ENCODE assay signal across 29 mouse cellular contexts in the genomic region with DNA sequence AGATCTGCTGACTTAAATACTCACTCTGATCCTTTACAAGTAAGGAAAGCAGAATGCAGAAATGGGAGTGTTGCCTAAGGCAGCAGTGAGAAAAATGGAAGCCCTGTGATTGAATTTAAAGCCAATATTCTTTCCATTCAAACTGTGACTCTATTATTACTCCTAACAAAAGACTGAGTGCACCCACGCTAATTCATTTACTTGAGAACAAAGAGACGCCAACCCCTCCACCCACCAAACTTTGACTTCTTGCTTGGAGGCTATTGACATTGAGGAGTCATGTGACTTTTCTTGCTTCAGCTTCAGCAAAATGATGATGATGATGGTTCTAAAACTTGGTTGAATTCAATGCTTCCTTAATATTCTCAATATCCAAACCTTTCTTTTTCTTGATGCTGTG.
DNase-seq lines count a peak whose midpoint lies in the region; TF ChIP-seq lines count a peak whose summit lies in the region.
"Had no signal": no experiment of that assay in that cellular context is flagged by ENCODE, and none has a peak within 500 bp of the region (broad histone marks: within the 10 kb centered on the region; RNA-seq: fewer than 3 reads in every experiment).

No protein-coding gene starts in this region.

- peaks cover 69% of the 10 kb centered on the region for H3K36me3 ChIP-seq in ES-Bruce4 (ENCODE audit: control insufficient read depth, insufficient read depth, low read length, poor library complexity, severe bottlenecking)
- H3K36me3 ChIP-seq in hindbrain, embryonic 10.5 days, result no peaks in the 10 kb centered on the region
- H3K36me3 ChIP-seq: embryonic facial prominence, embryonic 10.5 days; embryonic facial prominence, embryonic 13.5 days; forebrain, embryonic 10.5 days; G1E; heart, embryonic 12.5 days; heart, embryonic 15.5 days had no signal

- no peaks in the 10 kb centered on the region for H3K9me3 ChIP-seq in ES-Bruce4 (replicated peaks; ENCODE audit: control insufficient read depth, insufficient read depth, low read length, poor library complexity, severe bottlenecking)
- H3K9me3 ChIP-seq in hindbrain, embryonic 10.5 days, result no peaks in the 10 kb centered on the region
- H3K9me3 ChIP-seq: embryonic facial prominence, embryonic 10.5 days; embryonic facial prominence, embryonic 13.5 days; forebrain, embryonic 10.5 days; forebrain, embryonic 13.5 days; G1E; heart, embryonic 12.5 days; heart, embryonic 15.5 days had no signal

- no peak for TF ChIP-seq EP300 in ES-Bruce4 (IDR thresholded peaks at IDR 0.05; ENCODE audit: insufficient read depth, low read depth, low read length)

- WGBS in hindbrain, embryonic 10.5 days, result 58% methylated on average over 2 of the region's 2 CpGs

- H3K4me3 ChIP-seq in left cerebral cortex, adult 2 months, result no peak overlapping the region
- peak overlapping the region; percentile 26 for H3K4me3 ChIP-seq in ES-Bruce4 (ENCODE audit: low read depth, low read length)
- no peak overlapping the region for H3K4me3 ChIP-seq in embryonic fibroblast, embryonic 13.5 days (ENCODE audit: insufficient read depth, low read length)
- no peak overlapping the region for H3K4me3 ChIP-seq in hindbrain, embryonic 10.5 days
- H3K4me3 ChIP-seq: embryonic facial prominence, embryonic 10.5 days; embryonic facial prominence, embryonic 13.5 days; forebrain, embryonic 10.5 days; forebrain, embryonic 13.5 days; heart, embryonic 12.5 days; heart, embryonic 15.5 days had no signal

- no peaks in the 10 kb centered on the region for H3K4me1 ChIP-seq in ES-Bruce4 (ENCODE audit: control insufficient read depth, insufficient read depth, low read length)
- peaks cover 6% of the 10 kb centered on the region; the same call in 1 of the 2 replicates for H3K4me1 ChIP-seq in embryonic fibroblast, embryonic 13.5 days (ENCODE audit: control insufficient read depth, insufficient read depth, low read length)
- peaks cover 45% of the 10 kb centered on the region for H3K4me1 ChIP-seq in hindbrain, embryonic 10.5 days (replicated peaks)

- TF ChIP-seq CTCF in left cerebral cortex, adult 2 months (IDR thresholded peaks at IDR 0.05), result no peak
- no peak for TF ChIP-seq CTCF in ES-Bruce4 (IDR thresholded peaks at IDR 0.05; ENCODE audit: low read depth, low read length)
- no peak for TF ChIP-seq CTCF in embryonic fibroblast, embryonic 13.5 days (IDR thresholded peaks at IDR 0.05; ENCODE audit: borderline replicate concordance, insufficient read depth, low read length)

- H3K27me3 ChIP-seq in ES-Bruce4 (ENCODE audit: control insufficient read depth, insufficient read depth, low read length, poor library complexity, severe bottlenecking), result no peaks in the 10 kb centered on the region
- H3K27me3 ChIP-seq in hindbrain, embryonic 10.5 days (ENCODE audit: insufficient read depth, poor library complexity, severe bottlenecking), result no peaks in the 10 kb centered on the region
- H3K27me3 ChIP-seq: embryonic facial prominence, embryonic 13.5 days; forebrain, embryonic 13.5 days; heart, embryonic 12.5 days; heart, embryonic 15.5 days; Patski had no signal

- peak overlapping the region; percentile 91 for H3K9ac ChIP-seq in ES-Bruce4 (ENCODE audit: low read depth, poor library complexity, severe bottlenecking)
- H3K9ac ChIP-seq: embryonic facial prominence, embryonic 13.5 days; forebrain, embryonic 13.5 days; heart, embryonic 12.5 days; heart, embryonic 15.5 days; hindbrain, embryonic 14.5 days had no signal

- DNase-seq in left cerebral cortex, adult 2 months (ENCODE audit: extremely low spot score in 1 of 2, low spot score in 2 of 2), result no peak
- no peak for DNase-seq in left cerebral cortex, adult 18-20 months (ENCODE audit: low spot score in 2 of 2)
- peak; percentile 64 for DNase-seq in ZHBTc4 (ENCODE audit: low read depth, low spot score)
- no peak for DNase-seq in hindbrain, embryonic 10.5 days (ENCODE audit: low spot score)
- DNase-seq in kidney, adult 9 months, result no peak
- DNase-seq in right cerebral cortex, adult 2 months (ENCODE audit: low spot score in 2 of 2), result no peak
- DNase-seq: adrenal gland, adult 8-10 months; adrenal gland, postnatal 25 days; cerebellum, adult 11 months; cerebellum, adult 2 months; cerebellum, adult 9-11 months; cerebellum, postnatal 25 days; embryo, embryonic 11 days; gastrocnemius, postnatal 10 days; gastrocnemius, postnatal 36 days; heart, postnatal 10 days; heart, postnatal 36 days had no signal

- peak overlapping the region; percentile 72; the same call in 1 of the 2 replicates for H3K27ac ChIP-seq in left cerebral cortex, adult 2 months
- peak overlapping the region; percentile 93 for H3K27ac ChIP-seq in ES-Bruce4 (ENCODE audit: insufficient read depth, low read length)
- H3K27ac ChIP-seq in embryonic fibroblast, embryonic 13.5 days (ENCODE audit: insufficient read depth, low read length), result peak overlapping the region; percentile 59; the same call in 1 of the 2 replicates
- no peak overlapping the region for H3K27ac ChIP-seq in hindbrain, embryonic 10.5 days
- H3K27ac ChIP-seq: embryonic facial prominence, embryonic 10.5 days; embryonic facial prominence, embryonic 13.5 days; forebrain, embryonic 10.5 days; forebrain, embryonic 13.5 days; heart, embryonic 15.5 days; hindbrain, embryonic 14.5 days; hindbrain, postnatal 0 days had no signal

- intact Hi-C loops in left cerebral cortex, adult 2 months (cut with DNase I), result no loop called here

- TF ChIP-seq POLR2A in ES-Bruce4 (IDR thresholded peaks at IDR 0.05; ENCODE audit: insufficient read depth, low read length), result no peak
- no peak for TF ChIP-seq POLR2A in embryonic fibroblast, embryonic 13.5 days (IDR thresholded peaks at IDR 0.05; ENCODE audit: low read depth, low read length)
